Mouse (Mus musculus) heart, postnatal 0 days (tissue): ENCODE measurements around the gene Tns1.

Experiments used
- CTCF ChIP-seq: IDR thresholded peaks from 2 replicates; pipeline ENCODE4 v1.5.1; 2016; ENCODE audit warnings: antibody characterized with exemption, control low read depth, low read depth
- EP300 ChIP-seq: IDR thresholded peaks from 2 replicates; pipeline ENCODE4 v1.6.1; 2016; ENCODE audit warnings: antibody characterized with exemption, low read depth

DNA sequence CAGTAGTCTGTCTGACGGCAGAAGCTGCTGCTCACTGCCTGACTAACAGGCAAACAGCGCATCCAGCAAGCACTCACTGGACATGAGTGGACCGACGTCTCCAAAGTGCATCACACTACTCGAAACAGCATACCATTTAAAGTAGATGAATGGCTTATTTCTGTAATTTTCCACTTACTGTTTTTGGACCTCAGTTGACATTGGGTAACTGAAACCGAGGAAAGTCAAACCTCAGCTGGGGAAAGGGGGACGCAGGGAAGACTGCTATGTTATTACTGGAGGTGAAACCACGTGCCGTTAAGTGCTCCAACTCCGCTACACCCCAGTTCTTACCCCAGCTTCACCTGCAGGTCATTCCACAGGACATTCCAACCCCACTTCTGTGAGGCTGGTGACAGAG lies 111.5 kb downstream of the Tns1 start:
- no peak for TF ChIP-seq EP300
- TF ChIP-seq CTCF = no peak
